Mouse (Mus musculus) forebrain, embryonic 11.5 days (tissue): Measurements from ENCODE around the gene Asb10. TPM values are rescaled to one million over a fixed set of nuclear protein-coding genes. Genes with fewer than 3 reads are reported as not detected.

Source experiments
- ATAC-seq: fragments of 200-750 bp; cut with Nextera tagmentation; replicated peaks from 2 replicates; pipeline ENCODE4 v1.8.0; 2017; ENCODE audit warnings: moderate TSS enrichment; ENCODE audit not compliant: low FRiP score
- DNase-seq: peaks from one replicate; pipeline ENCODE4 v3.0.0-alpha.2; 2017; ENCODE audit warnings: low spot score
- H3K27ac ChIP-seq: fragments of 300-500 bp; sonication (generic); 2 replicates; pipeline ENCODE4 v1.5.1; 2014; ENCODE audit warnings: low read depth, low read length
- H3K27me3 ChIP-seq: fragments of 300-500 bp; sonication (generic); 2 replicates; pipeline ENCODE4 v1.6.1; 2014; ENCODE audit warnings: mild to moderate bottlenecking, low read length, mixed read lengths; ENCODE audit not compliant: control insufficient read depth, insufficient read depth
- H3K36me3 ChIP-seq: fragments of 300-500 bp; sonication (generic); 2 replicates; pipeline ENCODE4 v1.6.1; 2014; ENCODE audit warnings: mild to moderate bottlenecking, low read length, moderate library complexity, mixed read lengths; ENCODE audit not compliant: control insufficient read depth, insufficient read depth
- H3K4me1 ChIP-seq: fragments of 300-500 bp; sonication (generic); replicated peaks from 2 replicates; pipeline ENCODE4 v1.6.1; 2014; ENCODE audit warnings: low read length, mixed read lengths; ENCODE audit not compliant: control insufficient read depth, insufficient read depth
- H3K4me2 ChIP-seq: fragments of 300-500 bp; sonication (generic); 2 replicates; pipeline ENCODE4 v1.6.1; 2014; ENCODE audit warnings: low read depth, mild to moderate bottlenecking, low read length, moderate library complexity, mixed read lengths; ENCODE audit not compliant: severe bottlenecking
- H3K4me3 ChIP-seq: fragments of 300-500 bp; sonication (generic); 2 replicates; pipeline ENCODE4 v1.5.1; 2014; ENCODE audit warnings: low read depth, low read length
- H3K9ac ChIP-seq: fragments of 300-500 bp; sonication (generic); 2 replicates; pipeline ENCODE4 v1.6.1; 2014; ENCODE audit warnings: low read length
- H3K9me3 ChIP-seq: fragments of 300-500 bp; sonication (generic); 2 replicates; pipeline ENCODE4 v1.6.1; 2016; ENCODE audit warnings: low read length, mixed read lengths; ENCODE audit not compliant: control insufficient read depth
- WGBS: fragments of 180-500 bp; shearing (Covaris S2); extraction: QIAGEN DNeasy Blood & Tissue Kit; methylation state at CpG from one replicate; pipeline ENCODE4 v1.1.7; 2014; 5-methylcytosine and 5-hydroxymethylcytosine counted together
- polyA plus RNA-seq: library from polyadenylated mRNA; unstranded; fragments of >200 nt; fragmentation: Nextera tagmentation; extraction: Ambion mirVana; gene quantifications from 2 replicates; pipeline ENCODE4 v1.2.1, GENCODE M21; 2014

The Asb10 gene
- polyA plus RNA-seq, 1 experiment from 2014 or later = not detected

DNA sequence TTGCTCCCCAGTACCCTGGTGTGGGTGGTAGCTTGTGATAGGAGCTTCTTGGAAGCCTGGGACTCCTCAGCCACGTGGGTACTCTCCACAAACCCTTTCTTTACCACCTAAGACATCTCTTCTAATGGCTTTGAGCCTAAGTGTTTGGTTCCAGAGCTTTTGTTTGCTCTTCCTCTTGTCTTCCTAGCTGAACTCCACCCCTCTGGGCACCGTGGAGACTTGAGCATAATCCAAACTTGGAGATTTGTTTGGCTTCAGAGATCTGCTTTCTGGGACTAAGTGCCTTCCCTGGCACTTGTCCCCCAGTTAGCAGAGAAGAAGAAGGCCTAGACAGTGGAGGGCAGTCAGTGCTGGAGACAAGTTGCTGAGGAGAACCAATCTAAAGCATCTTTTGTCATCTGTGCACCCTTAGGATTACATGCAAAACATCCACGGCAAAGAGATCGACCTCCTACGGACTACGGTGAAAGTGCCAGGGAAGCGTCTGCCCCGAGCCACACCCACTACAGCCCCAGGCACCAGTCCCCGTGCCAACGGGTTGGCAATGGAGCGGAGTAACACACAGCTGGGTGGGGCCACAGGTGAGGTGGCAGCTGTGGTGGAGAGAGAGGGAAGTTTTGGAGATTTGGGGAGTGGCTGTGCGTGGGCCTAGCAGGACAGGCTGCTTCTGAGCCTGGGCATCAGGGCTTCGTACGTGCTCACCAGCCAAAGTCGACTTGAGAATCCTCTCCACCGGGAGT, 48.1 kb downstream of the Asb10 start:
- WGBS = 93% methylated on average over 16 of the region's 16 CpGs
- Histone ChIP-seq H3K27ac (no peak overlapping the region), H3K36me3 (peaks cover 4% of the 10 kb centered on the region; the same call in 1 of the 2 replicates), H3K4me2 (no peak overlapping the region), H3K9me3 (no peaks in the 10 kb centered on the region), H3K4me3 (no peak overlapping the region), H3K4me1 (peaks cover 8% of the 10 kb centered on the region; the same call in 1 of the 2 replicates), H3K9ac (no peak overlapping the region), H3K27me3 (no peaks in the 10 kb centered on the region; the same call in 1 of the 2 replicates)
- ATAC-seq (no peak), DNase-seq (no peak)

DNA sequence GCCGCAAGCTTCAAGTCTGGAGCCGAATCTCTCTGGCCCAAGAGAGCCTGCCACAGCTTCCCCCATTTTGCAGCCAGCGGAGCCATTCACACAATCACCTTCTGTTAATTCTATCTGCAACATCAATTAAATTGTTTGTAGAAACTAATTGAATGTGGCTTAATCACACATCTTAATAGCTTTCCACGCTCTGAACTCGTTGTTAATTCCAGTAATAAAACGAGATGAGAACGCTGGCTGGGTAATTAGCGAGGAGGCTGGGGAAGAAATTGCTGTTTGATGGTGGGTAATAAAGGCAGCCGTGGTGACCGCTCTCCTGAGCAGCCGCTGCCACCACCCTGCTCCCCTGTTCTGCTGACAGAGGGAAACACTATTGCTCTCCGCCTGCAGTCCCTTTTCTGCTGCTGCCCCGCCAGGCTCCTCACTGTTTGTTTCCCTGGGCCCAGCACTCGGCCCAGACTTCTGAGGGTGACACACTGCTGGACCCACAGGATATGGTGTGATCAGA, 50.3 kb downstream of the Asb10 start:
- DNase-seq (no peak), ATAC-seq (no peak)
- H3K36me3 ChIP-seq = peaks cover 5% of the 10 kb centered on the region; the same call in 1 of the 2 replicates
- no peak overlapping the region for H3K4me2 ChIP-seq
- 54% methylated on average over 14 of the region's 14 CpGs for WGBS
- no peak overlapping the region for H3K27ac ChIP-seq
- H3K9me3 ChIP-seq = no peaks in the 10 kb centered on the region
- no peaks in the 10 kb centered on the region; the same call in 1 of the 2 replicates for H3K27me3 ChIP-seq
- peaks cover 3% of the 10 kb centered on the region for H3K4me1 ChIP-seq
- H3K9ac ChIP-seq = no peak overlapping the region
- H3K4me3 ChIP-seq = no peak overlapping the region

DNA sequence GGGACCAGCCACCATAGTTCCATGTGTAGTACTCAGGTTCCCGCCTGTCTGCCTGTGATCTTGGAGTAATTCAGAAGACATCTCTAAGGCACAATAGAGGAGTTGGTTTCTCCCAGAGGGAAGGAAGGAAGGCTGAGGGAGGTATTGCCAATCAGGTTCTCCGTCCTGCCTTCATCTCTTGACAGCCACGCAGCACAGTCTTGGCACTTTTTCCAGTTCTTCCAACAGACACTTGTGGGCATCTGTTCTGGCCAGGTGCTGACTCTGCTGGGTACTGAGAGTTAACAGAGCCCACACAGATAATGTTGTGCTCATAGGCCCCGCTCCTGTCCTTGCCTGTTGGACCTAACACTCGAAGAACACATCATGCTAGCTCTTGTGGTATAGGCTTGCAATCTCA, 54.0 kb downstream of the Asb10 start:
- H3K9ac ChIP-seq = no peak overlapping the region
- DNase-seq (no peak), ATAC-seq (no peak)
- H3K4me2 ChIP-seq = no peak overlapping the region
- peaks cover 9% of the 10 kb centered on the region for H3K36me3 ChIP-seq
- no peaks in the 10 kb centered on the region for H3K9me3 ChIP-seq
- peaks cover 30% of the 10 kb centered on the region for H3K4me1 ChIP-seq
- no peak overlapping the region for H3K4me3 ChIP-seq
- H3K27me3 ChIP-seq = no peaks in the 10 kb centered on the region; the same call in 1 of the 2 replicates
- H3K27ac ChIP-seq = no peak overlapping the region
- 91% methylated on average over 5 of the region's 5 CpGs for WGBS

DNA sequence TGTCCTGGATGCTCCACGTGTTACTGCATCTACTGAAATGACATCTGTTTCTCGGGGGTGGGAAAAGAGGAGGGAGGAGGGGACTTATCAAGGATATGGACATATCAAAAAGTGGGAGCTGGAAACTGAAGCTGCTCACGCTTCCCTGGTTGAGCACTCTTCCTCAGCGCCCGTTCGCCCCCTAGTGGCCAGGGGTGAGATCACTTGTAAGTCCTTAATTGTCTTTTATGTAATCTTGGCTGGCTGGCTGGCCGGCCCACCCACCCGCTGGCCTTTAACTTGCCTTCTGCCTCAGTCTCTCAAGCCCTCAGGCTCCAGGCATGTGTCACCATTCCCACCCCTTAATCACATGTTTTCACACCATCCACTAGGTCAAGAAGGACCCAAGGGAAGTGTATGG, 54.7 kb downstream of the Asb10 start:
- peaks cover 9% of the 10 kb centered on the region for H3K36me3 ChIP-seq
- no peak overlapping the region for H3K4me2 ChIP-seq
- no peak overlapping the region for H3K27ac ChIP-seq
- ATAC-seq = 0 out of 2 replicates have a peak, but pooled peaks have one; percentile 9
- no peak overlapping the region for H3K9ac ChIP-seq
- no peaks in the 10 kb centered on the region; the same call in 1 of the 2 replicates for H3K27me3 ChIP-seq
- no peaks in the 10 kb centered on the region for H3K9me3 ChIP-seq
- H3K4me1 ChIP-seq = peaks cover 34% of the 10 kb centered on the region
- H3K4me3 ChIP-seq = no peak overlapping the region
- 2% methylated on average over 8 of the region's 8 CpGs for WGBS
- DNase-seq = peak; percentile 94

DNA sequence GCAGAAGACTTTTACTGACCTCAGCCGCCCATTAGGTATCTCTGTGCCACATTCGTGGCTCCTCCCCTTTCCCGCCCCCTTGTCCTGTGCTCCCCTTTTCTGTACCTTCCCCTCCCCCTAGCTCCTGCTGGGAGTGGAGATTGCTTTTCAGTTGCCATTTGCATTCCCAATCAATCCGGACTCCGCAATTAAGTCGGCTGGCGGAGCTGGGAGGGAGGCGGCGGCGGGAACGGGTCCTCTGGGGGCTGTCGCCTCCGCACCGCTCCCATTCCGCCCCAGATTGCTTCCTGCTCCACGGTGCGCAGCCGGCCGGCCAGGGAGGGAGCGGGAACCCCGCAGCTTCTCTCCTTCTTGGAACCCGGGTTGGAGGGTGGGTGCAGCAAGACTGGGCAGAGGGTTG, 55.8 kb downstream of the Asb10 start:
- Histone ChIP-seq H3K27ac (peak overlapping the region; percentile 58; the same call in 1 of the 2 replicates), H3K4me3 (peak overlapping the region; percentile 10), H3K9me3 (no peaks in the 10 kb centered on the region), H3K9ac (peak overlapping the region; percentile 50), H3K4me2 (peak overlapping the region; percentile 63), H3K4me1 (peaks cover 39% of the 10 kb centered on the region), H3K27me3 (no peaks in the 10 kb centered on the region; the same call in 1 of the 2 replicates), H3K36me3 (peaks cover 9% of the 10 kb centered on the region)
- ATAC-seq (peak; percentile 32), DNase-seq (peak; percentile 81)
- WGBS = 9% methylated on average over 22 of the region's 22 CpGs

DNA sequence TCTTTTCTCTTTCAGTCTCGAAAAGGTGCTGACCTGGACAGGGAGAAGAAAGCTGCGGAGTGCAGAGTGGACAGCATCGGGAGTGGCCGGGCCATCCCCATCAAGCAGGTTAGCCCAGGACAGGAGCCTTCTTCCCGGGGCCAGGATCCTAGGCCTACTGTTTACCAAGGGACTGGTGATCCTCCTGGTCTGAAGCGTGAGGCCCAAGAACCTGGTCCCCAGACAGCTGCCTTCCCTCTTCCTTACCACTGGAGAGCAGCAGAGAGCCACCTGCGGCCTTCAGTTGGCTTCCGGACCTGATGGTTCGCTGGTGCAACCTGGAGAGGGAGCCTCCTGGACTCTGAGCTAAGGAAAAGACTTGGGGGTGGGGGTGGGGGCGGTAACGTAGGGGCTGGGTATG, 57.5 kb downstream of the Asb10 start:
- ATAC-seq (no peak; the same call in 1 of the 2 replicates), DNase-seq (peak; percentile 86)
- Histone ChIP-seq H3K27me3 (no peaks in the 10 kb centered on the region; the same call in 1 of the 2 replicates), H3K4me2 (no peak overlapping the region), H3K4me3 (no peak overlapping the region), H3K27ac (no peak overlapping the region), H3K9me3 (no peaks in the 10 kb centered on the region), H3K9ac (0 out of 2 replicates have a peak overlapping the region, but pooled peaks have one; percentile 12), H3K4me1 (peaks cover 40% of the 10 kb centered on the region), H3K36me3 (peaks cover 9% of the 10 kb centered on the region)
- whole genome bisulfite sequencing = 18% methylated on average over 11 of the region's 11 CpGs

Other genes starting within 250 kb of the Asb10 start
- 9.1 and 10.9 TPM in 2 replicates for gene Kcnh2, start 189.4 kb downstream of the Asb10 start, polyA plus RNA-seq
- gene Nos3, start 176.2 kb downstream of the Asb10 start, polyA plus RNA-seq = 6.6 and 7.4 TPM in 2 replicates
- gene Atg9b, start 148.8 kb downstream of the Asb10 start, polyA plus RNA-seq = 0.21 and 0.44 TPM in 2 replicates
- gene Abcb8, start 147.3 kb downstream of the Asb10 start, polyA plus RNA-seq = 45.5 and 57.8 TPM in 2 replicates
- gene Asic3, start 127.6 kb downstream of the Asb10 start, polyA plus RNA-seq = not detected in 2 replicates
- gene Cdk5, start 117.4 kb downstream of the Asb10 start, polyA plus RNA-seq = 47.5 and 53.9 TPM in 2 replicates
- 28.4 and 28.7 TPM in 2 replicates for gene Slc4a2, start 117.1 kb downstream of the Asb10 start, polyA plus RNA-seq
- 104 and 116 TPM in 2 replicates for gene Fastk, start 95.7 kb downstream of the Asb10 start, polyA plus RNA-seq
- 30.2 and 31.8 TPM in 2 replicates for gene Tmub1, start 93.1 kb downstream of the Asb10 start, polyA plus RNA-seq
- gene Agap3, start 88.8 kb downstream of the Asb10 start, polyA plus RNA-seq = 52.7 and 67.0 TPM in 2 replicates
- gene Gbx1, start 13.8 kb downstream of the Asb10 start, polyA plus RNA-seq = 0.64 and 0.79 TPM in 2 replicates
- gene 4931409K22Rik, start 15.8 kb upstream of the Asb10 start, polyA plus RNA-seq = 0.20 TPM in 1 of 2 replicates, not detected in the other
- gene Abcf2, start 36.5 kb upstream of the Asb10 start, polyA plus RNA-seq = 153 and 165 TPM in 2 replicates
- 11.4 and 11.5 TPM in 2 replicates for gene Chpf2, start 45.8 kb upstream of the Asb10 start, polyA plus RNA-seq
- 76.0 and 93.8 TPM in 2 replicates for gene Smarcd3, start 83.4 kb upstream of the Asb10 start, polyA plus RNA-seq
- 33.9 and 34.0 TPM in 2 replicates for gene Nub1, start 144.6 kb upstream of the Asb10 start, polyA plus RNA-seq
- 13.6 and 16.1 TPM in 2 replicates for gene Wdr86, start 189.7 kb upstream of the Asb10 start, polyA plus RNA-seq
- gene Crygn, start 217.0 kb upstream of the Asb10 start, polyA plus RNA-seq = not detected in 2 replicates